Mouse (Mus musculus) forebrain, embryonic 14.5 days (tissue): ENCODE data around the gene Ccdc63. TPM values are rescaled to one million over a fixed set of nuclear protein-coding genes. Genes with fewer than 3 reads are reported as not detected.
A peak's percentile ranks its signal among the peaks of the same experiment; 100 is the strongest.

Source experiments
- ATAC-seq: fragments of 200-750 bp; cut with Nextera tagmentation; 2 replicates; pipeline ENCODE4 v1.8.0; 2017; ENCODE audit warnings: mild to moderate bottlenecking, moderate library complexity
- DNase-seq: peaks from one replicate; pipeline ENCODE4 v3.0.0-alpha.2; 2015; ENCODE audit warnings: low spot score
- H3K27ac ChIP-seq: fragments of 300-500 bp; sonication (generic); 2 replicates; pipeline ENCODE4 v1.5.1; 2014; ENCODE audit warnings: low read depth, mild to moderate bottlenecking, control low read depth, low read length, moderate library complexity
- H3K27me3 ChIP-seq: fragments of 300-500 bp; sonication (generic); replicated peaks from 2 replicates; pipeline ENCODE4 v1.6.1; 2014; ENCODE audit warnings: low read length, control low read depth, mixed read lengths; ENCODE audit not compliant: control insufficient read depth, insufficient read depth
- H3K36me3 ChIP-seq: fragments of 300-500 bp; sonication (generic); 2 replicates; pipeline ENCODE4 v1.6.1; 2014; ENCODE audit warnings: low read length, control low read depth; ENCODE audit not compliant: control insufficient read depth, insufficient read depth
- H3K4me1 ChIP-seq: fragments of 300-500 bp; sonication (generic); 2 replicates; pipeline ENCODE4 v1.6.1; 2014; ENCODE audit warnings: antibody characterized with exemption, low read length, control low read depth; ENCODE audit not compliant: control insufficient read depth, insufficient read depth
- H3K4me2 ChIP-seq: fragments of 300-500 bp; sonication (generic); 2 replicates; pipeline ENCODE4 v1.6.1; 2014; ENCODE audit warnings: mild to moderate bottlenecking, control low read depth, low read length
- H3K4me3 ChIP-seq: fragments of 300-500 bp; sonication (generic); 2 replicates; pipeline ENCODE4 v1.5.1; 2014; ENCODE audit warnings: low read depth, low read length, control low read depth
- H3K9ac ChIP-seq: fragments of 300-500 bp; sonication (generic); 2 replicates; pipeline ENCODE4 v1.6.1; 2014; ENCODE audit warnings: mild to moderate bottlenecking, low read length, control low read depth, moderate library complexity
- H3K9me3 ChIP-seq: fragments of 300-500 bp; sonication (generic); replicated peaks from 2 replicates; pipeline ENCODE4 v1.6.1; 2016; ENCODE audit warnings: low read length, control low read depth, mixed read lengths; ENCODE audit not compliant: control insufficient read depth
- WGBS: fragments of 180-500 bp; shearing (Covaris S2); extraction: QIAGEN DNeasy Blood & Tissue Kit; methylation state at CpG from one replicate; pipeline ENCODE4 v1.1.7; 2014; 5-methylcytosine and 5-hydroxymethylcytosine counted together
- polyA plus RNA-seq: library from polyadenylated mRNA; unstranded; fragments of >200 nt; fragmentation: Nextera tagmentation; extraction: Ambion mirVana; gene quantifications from 2 replicates; pipeline ENCODE4 v1.2.1, GENCODE M21; 2014

Gene Ccdc63
- polyA plus RNA-seq, 1 experiment from 2014 or later = not detected

DNA sequence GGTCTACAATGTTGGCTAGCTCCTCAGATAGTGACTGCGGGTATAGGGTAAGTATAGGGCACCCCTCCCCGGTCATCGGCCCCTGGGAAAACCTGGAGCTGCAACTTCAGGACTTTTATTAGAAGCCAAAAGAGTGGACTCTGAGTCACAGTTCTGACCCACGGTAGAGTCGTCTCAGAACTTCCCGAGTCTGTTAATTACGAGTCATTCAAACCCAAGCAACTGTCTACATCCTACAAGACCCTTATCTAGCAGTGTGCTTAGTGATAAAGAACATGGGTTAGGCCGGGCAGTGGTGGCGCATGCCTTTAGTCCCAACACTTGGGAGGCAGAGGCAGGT lies 7.6 kb downstream of the Ccdc63 start:
- no peaks in the 10 kb centered on the region for H3K9me3 ChIP-seq
- no peak overlapping the region for H3K4me3 ChIP-seq

GRCm38 (mm10) chr5:122132167-122133049 lies 8.2 kb downstream of the Ccdc63 start:
- Histone ChIP-seq H3K27me3 (no peaks in the 10 kb centered on the region), H3K27ac (no peak overlapping the region), H3K36me3 (no peaks in the 10 kb centered on the region), H3K9ac (peak overlapping the region; percentile 48; the same call in 1 of the 2 replicates), H3K4me2 (peak overlapping the region; percentile 62), H3K4me3 (peak overlapping the region; percentile 30), H3K9me3 (no peaks in the 10 kb centered on the region), H3K4me1 (peaks cover 10% of the 10 kb centered on the region)
- 26% methylated on average over 26 of the region's 26 CpGs for WGBS
- no peak for DNase-seq
- ATAC-seq = no peak

More for the DNA sequence above, 7.6 kb downstream of the Ccdc63 start:
- DNase-seq = no peak
- no peak overlapping the region for H3K9ac ChIP-seq
- H3K36me3 ChIP-seq = no peaks in the 10 kb centered on the region
- peaks cover 10% of the 10 kb centered on the region for H3K4me1 ChIP-seq
- whole genome bisulfite sequencing = 93% methylated on average over 9 of the region's 9 CpGs
- no peaks in the 10 kb centered on the region for H3K27me3 ChIP-seq
- no peak overlapping the region for H3K4me2 ChIP-seq
- no peak overlapping the region for H3K27ac ChIP-seq
- ATAC-seq = no peak

GRCm38 (mm10) chr5:122131076-122132051 lies 9.3 kb downstream of the Ccdc63 start:
- peak; percentile 63 for ATAC-seq
- WGBS = 9% methylated on average over 34 of the region's 34 CpGs

GRCm38 (mm10) chr5:122130341-122130998 lies 10.2 kb downstream of the Ccdc63 start:
- no peak for ATAC-seq
- H3K4me1 ChIP-seq = peaks cover 10% of the 10 kb centered on the region
- 77% methylated on average over 11 of the region's 11 CpGs for WGBS
- H3K36me3 ChIP-seq = no peaks in the 10 kb centered on the region
- H3K27ac ChIP-seq = no peak overlapping the region
- H3K9ac ChIP-seq = no peak overlapping the region
- H3K27me3 ChIP-seq = no peaks in the 10 kb centered on the region
- no peaks in the 10 kb centered on the region for H3K9me3 ChIP-seq
- no peak for DNase-seq
- no peak overlapping the region for H3K4me2 ChIP-seq
- H3K4me3 ChIP-seq = no peak overlapping the region

More at GRCm38 (mm10) chr5:122131076-122132051, 9.3 kb downstream of the Ccdc63 start:
- Histone ChIP-seq H3K4me3 (peak overlapping the region; percentile 30), H3K36me3 (no peaks in the 10 kb centered on the region), H3K9ac (peak overlapping the region; percentile 48; the same call in 1 of the 2 replicates), H3K4me2 (peak overlapping the region; percentile 62), H3K27me3 (no peaks in the 10 kb centered on the region), H3K9me3 (no peaks in the 10 kb centered on the region), H3K27ac (no peak overlapping the region), H3K4me1 (peaks cover 10% of the 10 kb centered on the region)
- peak; percentile 85 for DNase-seq

DNA sequence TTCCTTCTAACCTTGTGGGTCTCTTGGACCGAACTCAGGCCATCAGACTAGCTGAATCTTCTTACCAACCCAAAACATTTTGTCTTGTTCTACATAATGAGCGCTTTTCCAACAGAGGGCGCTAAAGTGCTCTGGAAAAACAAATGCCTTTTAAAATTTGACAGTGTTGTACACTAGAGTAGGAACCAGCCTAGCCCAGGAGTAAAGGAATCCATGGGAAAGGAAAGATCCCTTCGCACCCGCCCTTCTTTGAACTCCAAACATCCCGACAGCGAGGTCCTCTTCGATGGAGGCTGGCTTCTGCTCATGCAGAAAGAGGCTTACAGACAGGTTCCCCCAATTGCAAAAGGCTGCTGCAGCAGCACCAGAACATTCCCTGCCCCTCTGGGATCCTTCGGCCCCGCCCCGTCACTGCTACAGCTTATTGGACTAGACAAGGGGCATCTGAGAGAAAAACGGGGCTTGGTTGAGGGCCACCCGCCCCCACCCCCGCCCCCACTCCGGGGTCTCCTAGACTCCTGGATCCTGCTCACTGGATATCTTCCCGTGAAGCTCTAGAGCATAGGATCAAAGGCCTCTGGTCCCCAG lies 11.5 kb downstream of the Ccdc63 start:
- Histone ChIP-seq H3K4me1 (peaks cover 10% of the 10 kb centered on the region), H3K4me2 (no peak overlapping the region), H3K27me3 (no peaks in the 10 kb centered on the region), H3K4me3 (no peak overlapping the region), H3K27ac (no peak overlapping the region), H3K9me3 (no peaks in the 10 kb centered on the region), H3K9ac (no peak overlapping the region), H3K36me3 (no peaks in the 10 kb centered on the region)
- WGBS = 35% methylated on average over 16 of the region's 16 CpGs
- DNase-seq = peak; percentile 93
- ATAC-seq = peak; percentile 57

- no peaks in the 10 kb centered on the region for H3K27me3 ChIP-seq
- no peak overlapping the region for H3K27ac ChIP-seq
- 85% methylated on average over 8 of the region's 8 CpGs for whole genome bisulfite sequencing
- H3K4me1 ChIP-seq = no peaks in the 10 kb centered on the region
- ATAC-seq (no peak), DNase-seq (no peak)
- H3K9ac ChIP-seq = no peak overlapping the region
- H3K4me3 ChIP-seq = no peak overlapping the region
- no peak overlapping the region for H3K4me2 ChIP-seq
- H3K36me3 ChIP-seq = no peaks in the 10 kb centered on the region
- no peaks in the 10 kb centered on the region for H3K9me3 ChIP-seq
Observed at GRCm38 (mm10) chr5:122125211-122125760, 15.3 kb downstream of the Ccdc63 start.

- Histone ChIP-seq H3K4me2 (no peak overlapping the region), H3K4me1 (no peaks in the 10 kb centered on the region), H3K27ac (no peak overlapping the region), H3K36me3 (no peaks in the 10 kb centered on the region), H3K27me3 (no peaks in the 10 kb centered on the region), H3K9me3 (no peaks in the 10 kb centered on the region), H3K9ac (no peak overlapping the region), H3K4me3 (no peak overlapping the region)
- ATAC-seq (no peak), DNase-seq (no peak)
- WGBS = 79% methylated on average over 6 of the region's 6 CpGs
Observed at GRCm38 (mm10) chr5:122116243-122116642, 24.4 kb downstream of the Ccdc63 start.

GRCm38 (mm10) chr5:122115266-122115763 lies 25.3 kb downstream of the Ccdc63 start:
- DNase-seq = no peak

More at GRCm38 (mm10) chr5:122115266-122115763, 25.3 kb downstream of the Ccdc63 start:
- Histone ChIP-seq H3K9me3 (no peaks in the 10 kb centered on the region), H3K27ac (no peak overlapping the region), H3K36me3 (no peaks in the 10 kb centered on the region), H3K27me3 (no peaks in the 10 kb centered on the region), H3K4me1 (no peaks in the 10 kb centered on the region), H3K4me3 (no peak overlapping the region), H3K4me2 (no peak overlapping the region), H3K9ac (no peak overlapping the region)
- 94% methylated on average over 9 of the region's 9 CpGs for WGBS
- no peak for ATAC-seq
